Mouse (Mus musculus) B cell, adult 2 months (primary cell): Measurements from ENCODE around the gene Gng2.

Experiments
- DNase-seq, 2 experiments: peaks; one replicate each; pipeline ENCODE4 v3.0.0; 2022

Gng2 gene

GRCm38 (mm10) chr14:19976421-19977270, 781 bp downstream of the Gng2 start:
- DNase-seq, result peak; percentile 71 to 72

GRCm38 (mm10) chr14:19974978-19975493, 2.4 kb downstream of the Gng2 start:
- DNase-seq, result peak; percentile 55 to 57

- no peak for DNase-seq
Measured at GRCm38 (mm10) chr14:19974429-19974828, 3.0 kb downstream of the Gng2 start.

- no peak for DNase-seq
Measured at GRCm38 (mm10) chr14:19972316-19973029, 5.0 kb downstream of the Gng2 start.

GRCm38 (mm10) chr14:19970845-19971244, 6.6 kb downstream of the Gng2 start:
- peak; percentile 62 to 65 for DNase-seq

- peak; percentile 31 to 47 for DNase-seq
Measured at GRCm38 (mm10) chr14:19970106-19970785, 7.2 kb downstream of the Gng2 start.

GRCm38 (mm10) chr14:19969566-19969965, 7.9 kb downstream of the Gng2 start:
- DNase-seq, result no peak

- DNase-seq, result peak; percentile 18
Measured at GRCm38 (mm10) chr14:19969011-19969521, 8.4 kb downstream of the Gng2 start.

GRCm38 (mm10) chr14:19968321-19969010, 9.0 kb downstream of the Gng2 start:
- DNase-seq, result peak; percentile 68 to 72

GRCm38 (mm10) chr14:19967482-19967881, 9.9 kb downstream of the Gng2 start:
- DNase-seq, result no peak

- no peak for DNase-seq
Measured at GRCm38 (mm10) chr14:19963961-19964505, 13.4 kb downstream of the Gng2 start.

- peak in 1 of 2 experiments; percentile 24 for DNase-seq
Measured at GRCm38 (mm10) chr14:19961924-19962915, 15.2 kb downstream of the Gng2 start.

- no peak for DNase-seq
Measured at GRCm38 (mm10) chr14:19959860-19960259, 17.6 kb downstream of the Gng2 start.

- no peak for DNase-seq
Measured at GRCm38 (mm10) chr14:19955077-19955476, 22.4 kb downstream of the Gng2 start.

GRCm38 (mm10) chr14:19950812-19951211, 26.6 kb downstream of the Gng2 start:
- DNase-seq, result no peak

- DNase-seq, result no peak
Measured at GRCm38 (mm10) chr14:19949475-19949874, 28.0 kb downstream of the Gng2 start.

GRCm38 (mm10) chr14:19946221-19946620, 31.2 kb downstream of the Gng2 start:
- no peak for DNase-seq

GRCm38 (mm10) chr14:19942732-19943131, 34.7 kb downstream of the Gng2 start:
- DNase-seq, result no peak

GRCm38 (mm10) chr14:19942329-19942728, 35.1 kb downstream of the Gng2 start:
- no peak for DNase-seq

GRCm38 (mm10) chr14:19940066-19940465, 37.4 kb downstream of the Gng2 start:
- peak; percentile 35 to 45 for DNase-seq

- no peak for DNase-seq
Measured at GRCm38 (mm10) chr14:19938545-19938944, 38.9 kb downstream of the Gng2 start.
